8 mouse cellular contexts compared by ENCODE assay signal in the genomic region with DNA sequence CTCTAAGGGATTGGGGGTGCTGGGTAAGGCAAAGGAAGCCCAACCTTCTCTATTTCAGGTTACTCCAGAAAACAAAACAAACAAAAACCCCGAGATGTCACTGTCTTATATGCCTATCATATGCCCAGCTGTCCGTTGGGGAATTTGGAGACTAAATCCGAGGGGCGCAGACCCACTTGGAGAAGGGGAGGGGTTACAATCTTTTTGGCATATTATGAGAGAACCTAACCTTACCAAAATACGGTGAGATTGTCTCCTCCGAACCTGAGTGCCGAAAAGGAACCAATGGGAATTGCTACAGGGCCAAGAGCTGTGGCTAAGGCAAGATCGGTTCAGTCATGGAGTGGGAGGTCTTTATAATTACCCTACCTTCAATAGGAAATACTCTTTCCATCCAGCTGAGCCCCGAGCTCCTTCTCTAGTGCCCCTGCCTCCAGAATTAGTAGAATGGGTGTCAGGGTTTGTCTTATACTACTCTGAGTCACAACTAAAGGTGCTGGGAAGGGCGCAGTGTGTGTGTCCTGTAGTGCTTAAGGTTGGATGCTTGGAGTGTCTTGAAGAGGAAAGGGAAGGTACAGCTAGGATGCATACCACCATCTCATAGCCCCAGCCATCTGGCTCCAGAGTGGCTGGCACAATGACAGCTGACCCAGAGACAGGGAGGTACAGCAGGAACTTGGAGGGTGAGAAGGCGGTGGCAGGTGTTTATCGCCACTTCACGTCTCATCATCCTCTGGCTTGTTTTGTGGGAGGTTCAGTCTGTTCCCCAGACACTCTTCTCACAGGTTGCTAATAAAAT. TPM values are rescaled to one million over a fixed set of nuclear protein-coding genes. Genes with fewer than 3 reads are reported as not detected.
A peak's percentile ranks its signal among the peaks of the same experiment; 100 is the strongest.
DNase-seq lines count a peak whose midpoint lies in the region; ATAC-seq and TF ChIP-seq lines count a peak whose summit lies in the region.

No protein-coding gene starts in this region.

- peak overlapping the region; percentile 64; the same call in 1 of the 2 replicates for H3K27ac ChIP-seq in ES-E14 (ENCODE audit: insufficient read depth, low read depth, low read length, poor library complexity, severe bottlenecking)
- peak overlapping the region; percentile 86; the same call in 1 of the 2 replicates for H3K27ac ChIP-seq in embryonic facial prominence, embryonic 11.5 days (replicated peaks; ENCODE audit: low read depth, low read length)
- H3K27ac ChIP-seq in hindbrain, embryonic 12.5 days, result peak overlapping the region; percentile 93
- peak overlapping the region; percentile 91 for H3K27ac ChIP-seq in liver, embryonic 11.5 days (ENCODE audit: low read depth, low read length)

- peaks cover 21% of the 10 kb centered on the region for H3K36me3 ChIP-seq in C2C12 (ENCODE audit: control insufficient read depth, insufficient read depth)
- peaks cover 11% of the 10 kb centered on the region; the same call in 1 of the 2 replicates for H3K36me3 ChIP-seq in ES-E14 (ENCODE audit: control insufficient read depth, insufficient read depth, low read length, poor library complexity, severe bottlenecking)
- peaks cover 1% of the 10 kb centered on the region; the same call in 1 of the 2 replicates for H3K36me3 ChIP-seq in embryonic facial prominence, embryonic 11.5 days (replicated peaks; ENCODE audit: control insufficient read depth, insufficient read depth, low read depth, low read length)
- H3K36me3 ChIP-seq in hindbrain, embryonic 12.5 days, result peaks cover 18% of the 10 kb centered on the region
- H3K36me3 ChIP-seq in liver, embryonic 11.5 days (ENCODE audit: control insufficient read depth, insufficient read depth, low read length), result peaks cover 14% of the 10 kb centered on the region

- H3K9ac ChIP-seq in ES-E14 (ENCODE audit: insufficient read depth, low read depth, low read length, poor library complexity, severe bottlenecking), result peak overlapping the region; percentile 17; the same call in 1 of the 2 replicates
- peak overlapping the region; percentile 82; the same call in 1 of the 2 replicates for H3K9ac ChIP-seq in embryonic facial prominence, embryonic 11.5 days (replicated peaks; ENCODE audit: low read length)
- peak overlapping the region; percentile 84 for H3K9ac ChIP-seq in hindbrain, embryonic 12.5 days
- peak overlapping the region; percentile 76 for H3K9ac ChIP-seq in liver, embryonic 11.5 days (ENCODE audit: low read depth, low read length)

- H3K9me3 ChIP-seq in ES-E14 (ENCODE audit: control insufficient read depth, insufficient read depth, low read depth, low read length), result no peaks in the 10 kb centered on the region
- no peaks in the 10 kb centered on the region for H3K9me3 ChIP-seq in embryonic facial prominence, embryonic 11.5 days (replicated peaks; ENCODE audit: control insufficient read depth, low read length)
- H3K9me3 ChIP-seq in hindbrain, embryonic 12.5 days (replicated peaks), result no peaks in the 10 kb centered on the region
- H3K9me3 ChIP-seq in liver, embryonic 11.5 days (ENCODE audit: control insufficient read depth, low read length), result no peaks in the 10 kb centered on the region

- H3K4me3 ChIP-seq in C2C12 (ENCODE audit: insufficient read depth, poor library complexity, severe bottlenecking), result peak overlapping the region; percentile 55
- peak overlapping the region; percentile 84 to 88 for H3K4me3 ChIP-seq in ES-E14 (ENCODE audit: insufficient read depth in 1 of 2, low read depth in 1 of 2, low read length in 2 of 2, poor library complexity in 1 of 2, severe bottlenecking in 1 of 2)
- H3K4me3 ChIP-seq in embryonic facial prominence, embryonic 11.5 days (ENCODE audit: low read depth, low read length), result peak overlapping the region; percentile 81
- peak overlapping the region; percentile 88 for H3K4me3 ChIP-seq in hindbrain, embryonic 12.5 days
- peak overlapping the region; percentile 88 for H3K4me3 ChIP-seq in liver, embryonic 11.5 days (ENCODE audit: low read depth, low read length)

- no peaks in the 10 kb centered on the region for H3K27me3 ChIP-seq in C2C12 (ENCODE audit: control insufficient read depth, insufficient read depth, insufficient read length)
- H3K27me3 ChIP-seq in embryonic facial prominence, embryonic 11.5 days (ENCODE audit: control insufficient read depth, insufficient read depth, low read length), result no peaks in the 10 kb centered on the region
- no peaks in the 10 kb centered on the region for H3K27me3 ChIP-seq in hindbrain, embryonic 12.5 days
- H3K27me3 ChIP-seq in liver, embryonic 11.5 days (replicated peaks; ENCODE audit: control insufficient read depth, insufficient read depth, low read length), result no peaks in the 10 kb centered on the region

- in situ Hi-C loops in ES-E14 (cut with MboI; ENCODE audit: low sequenced_read_pairs in 2 of 2, unreplicated experiment in 2 of 2), result loop anchor here in 1 of 2 experiments (10.0 kb wide), 1 partner anchor 91 kb away; a partner anchor contains a TSS

- H3K79me2 ChIP-seq in C2C12 (ENCODE audit: control insufficient read depth, insufficient read depth), result peaks cover 24% of the 10 kb centered on the region

- H3K4me2 ChIP-seq in embryonic facial prominence, embryonic 11.5 days (ENCODE audit: low read depth, low read length), result peak overlapping the region; percentile 92
- peak overlapping the region; percentile 90 for H3K4me2 ChIP-seq in hindbrain, embryonic 12.5 days (replicated peaks)
- H3K4me2 ChIP-seq in liver, embryonic 11.5 days, result peak overlapping the region; percentile 98

- WGBS in embryonic facial prominence, embryonic 11.5 days, result 26% methylated on average over 13 of the region's 13 CpGs
- 25% methylated on average over 13 of the region's 13 CpGs for WGBS in hindbrain, embryonic 12.5 days
- 31% methylated on average over 13 of the region's 13 CpGs for WGBS in liver, embryonic 11.5 days

- DNase-seq in ES-E14 (ENCODE audit: low read depth, low spot score), result no peak
- DNase-seq in embryonic facial prominence, embryonic 11.5 days (ENCODE audit: low spot score), result no peak
- DNase-seq in liver, embryonic 11.5 days (ENCODE audit: low spot score), result no peak
- peak; percentile 55 for DNase-seq in naive thymus-derived CD4-positive, alpha-beta T cell, adult 2 months (ENCODE audit: low read depth)
- peak; percentile 35 to 53 for DNase-seq in thymus, postnatal 36 days
- DNase-seq in left cerebral cortex, postnatal 14 days (ENCODE audit: low spot score in 2 of 2), result no peak

- H3K4me1 ChIP-seq in ES-E14 (ENCODE audit: control insufficient read depth in 2 of 2, insufficient read depth in 2 of 2, low read length in 2 of 2, poor library complexity in 1 of 2), result peaks cover 0 to 9% of the 10 kb centered on the region in 2 experiments; a peak in 1 of 4 replicates
- peaks cover 7% of the 10 kb centered on the region for H3K4me1 ChIP-seq in embryonic facial prominence, embryonic 11.5 days (ENCODE audit: control insufficient read depth, insufficient read depth, low read length)
- H3K4me1 ChIP-seq in hindbrain, embryonic 12.5 days, result peaks cover 49% of the 10 kb centered on the region
- H3K4me1 ChIP-seq in liver, embryonic 11.5 days (replicated peaks; ENCODE audit: control insufficient read depth, insufficient read depth, low read length), result peaks cover 54% of the 10 kb centered on the region

- intact Hi-C loops in left cerebral cortex, postnatal 14 days (cut with DNase I), result no loop called here

- no peak for TF ChIP-seq CTCF in C2C12 (IDR thresholded peaks at IDR 0.05; ENCODE audit: control insufficient read depth, insufficient read depth, insufficient read length)

- no peak for ATAC-seq in embryonic facial prominence, embryonic 11.5 days (replicated peaks; ENCODE audit: insufficient number of reproducible peaks, low FRiP score, low TSS enrichment, low read depth)
- no peak for ATAC-seq in hindbrain, embryonic 12.5 days (ENCODE audit: low FRiP score)
- no peak for ATAC-seq in liver, embryonic 11.5 days (replicated peaks; ENCODE audit: low FRiP score)

- peak overlapping the region; percentile 67 for H3ac ChIP-seq in C2C12 (ENCODE audit: control insufficient read depth, insufficient read length, low read depth)

- peaks cover 13% of the 10 kb centered on the region for H3K79me3 ChIP-seq in C2C12 (ENCODE audit: low read depth)

TF ChIP-seq in C2C12, 6 proteins besides CTCF, POLR2A, EP300 and RAD21 (continues in another document):
- TF ChIP-seq MAX (IDR thresholded peaks at IDR 0.05) (no peak), USF1 (IDR thresholded peaks at IDR 0.05; ENCODE audit: low read depth) (no peak)

TF ChIP-seq in ES-E14, 5 proteins besides CTCF, POLR2A, EP300 and RAD21 (continues in another document):
- TF ChIP-seq ZNF384 (IDR thresholded peaks at IDR 0.05; ENCODE audit: low read depth, low read length), result no peak

RNA-seq across cellular contexts. Expression of a gene that starts 2.3 kb away (rescaled TPM):
- 8.2 TPM for polyA plus RNA-seq in C2C12 (2012; fragmentation: generic; extraction: Trizol)
- total RNA-seq in ES-E14 (2012; rRNA removed), result 42.8 and 59.9 TPM in 2 replicates
- 14.0 and 14.2 TPM in 2 replicates for polyA plus RNA-seq in embryonic facial prominence, embryonic 11.5 days (2014; fragmentation: Nextera tagmentation; extraction: Ambion mirVana)
- 12.8 and 15.4 TPM in 2 replicates for polyA plus RNA-seq in hindbrain, embryonic 12.5 days (2016; fragmentation: Nextera tagmentation; extraction: Ambion mirVana)
- 11.1 and 13.0 TPM in 2 replicates for polyA plus RNA-seq in liver, embryonic 11.5 days (2014; fragmentation: Nextera tagmentation; extraction: Ambion mirVana)
- total RNA-seq in left cerebral cortex, postnatal 14 days (2021), result 10 to 100 TPM; 30.6 to 32.4 TPM

RNA-seq across cellular contexts. Expression of a gene that starts 10.6 kb away (rescaled TPM):
- polyA plus RNA-seq in C2C12 (2012; fragmentation: generic; extraction: Trizol), result 3,917 TPM
- 1,760 and 2,075 TPM in 2 replicates for total RNA-seq in ES-E14 (2012; rRNA removed)
- 2,412 and 2,488 TPM in 2 replicates for polyA plus RNA-seq in embryonic facial prominence, embryonic 11.5 days (2014; fragmentation: Nextera tagmentation; extraction: Ambion mirVana)
- 1,948 and 1,970 TPM in 2 replicates for polyA plus RNA-seq in hindbrain, embryonic 12.5 days (2016; fragmentation: Nextera tagmentation; extraction: Ambion mirVana)
- polyA plus RNA-seq in liver, embryonic 11.5 days (2014; fragmentation: Nextera tagmentation; extraction: Ambion mirVana), result 2,564 and 2,777 TPM in 2 replicates
- 1,000 to 10,000 TPM; 1,697 to 1,804 TPM for total RNA-seq in left cerebral cortex, postnatal 14 days (2021)

RNA-seq across cellular contexts. Expression of a gene that starts 34.9 kb away (rescaled TPM):
- 133 TPM for polyA plus RNA-seq in C2C12 (2012; fragmentation: generic; extraction: Trizol)
- 125 and 240 TPM in 2 replicates for total RNA-seq in ES-E14 (2012; rRNA removed)
- polyA plus RNA-seq in embryonic facial prominence, embryonic 11.5 days (2014; fragmentation: Nextera tagmentation; extraction: Ambion mirVana), result 641 and 733 TPM in 2 replicates
- 495 and 513 TPM in 2 replicates for polyA plus RNA-seq in hindbrain, embryonic 12.5 days (2016; fragmentation: Nextera tagmentation; extraction: Ambion mirVana)
- polyA plus RNA-seq in liver, embryonic 11.5 days (2014; fragmentation: Nextera tagmentation; extraction: Ambion mirVana), result 527 and 567 TPM in 2 replicates
- 100 to 1,000 TPM; 131 to 134 TPM for total RNA-seq in left cerebral cortex, postnatal 14 days (2021)

RNA-seq across cellular contexts. Expression of a gene that starts 58.3 kb away (rescaled TPM):
- 936 TPM for polyA plus RNA-seq in C2C12 (2012; fragmentation: generic; extraction: Trizol)
- total RNA-seq in ES-E14 (2012; rRNA removed), result 746 and 1,114 TPM in 2 replicates
- 1,020 and 1,060 TPM in 2 replicates for polyA plus RNA-seq in embryonic facial prominence, embryonic 11.5 days (2014; fragmentation: Nextera tagmentation; extraction: Ambion mirVana)
- polyA plus RNA-seq in hindbrain, embryonic 12.5 days (2016; fragmentation: Nextera tagmentation; extraction: Ambion mirVana), result 673 and 675 TPM in 2 replicates
- polyA plus RNA-seq in liver, embryonic 11.5 days (2014; fragmentation: Nextera tagmentation; extraction: Ambion mirVana), result 1,053 and 1,054 TPM in 2 replicates
- 100 to 1,000 TPM; 306 to 320 TPM for total RNA-seq in left cerebral cortex, postnatal 14 days (2021)

Comparison
In these comparisons a context has a peak if more than half of its experiments do, and no peak if none do; other contexts are left out.
1. DNase-seq: peak in naive thymus-derived CD4-positive, alpha-beta T cell, adult 2 months (single experiment) and thymus, postnatal 36 days (2 of 2); none in ES-E14 (single experiment), embryonic facial prominence, embryonic 11.5 days (single experiment), liver, embryonic 11.5 days (single experiment) and left cerebral cortex, postnatal 14 days (0 of 2).
2. H3K9ac ChIP-seq: peak in every context shown above with its lines; median percentile 84 in hindbrain, embryonic 12.5 days; 82 in embryonic facial prominence, embryonic 11.5 days; 76 in liver, embryonic 11.5 days; 17 in ES-E14.
3. Peak in every context shown above with its lines, with median percentiles within 50 percentile points of each other: H3K4me3 ChIP-seq, H3K27ac ChIP-seq and H3K4me2 ChIP-seq.